In genomic region chr6:148931281-148931680, GRCm38 (mm10) we compare ENCODE assay signal across 8 mouse cellular contexts. TPM values are rescaled to one million over a fixed set of nuclear protein-coding genes. Genes with fewer than 3 reads are reported as not detected.
DNase-seq lines count a peak whose midpoint lies in the region; ATAC-seq and TF ChIP-seq lines count a peak whose summit lies in the region.

No protein-coding gene starts in this region.

- no peak overlapping the region for H3K27ac ChIP-seq in forebrain, embryonic 12.5 days
- no peak overlapping the region for H3K27ac ChIP-seq in forebrain, embryonic 16.5 days (ENCODE audit: low read length)
- no peak overlapping the region for H3K27ac ChIP-seq in kidney, embryonic 16.5 days (ENCODE audit: low read length)

- no peak overlapping the region for H3K4me3 ChIP-seq in forebrain, embryonic 12.5 days (replicated peaks)
- no peak overlapping the region for H3K4me3 ChIP-seq in forebrain, embryonic 16.5 days (replicated peaks; ENCODE audit: low read length)
- no peak overlapping the region for H3K4me3 ChIP-seq in kidney, embryonic 16.5 days (ENCODE audit: low read length)

- H3K36me3 ChIP-seq in forebrain, embryonic 12.5 days (replicated peaks): peaks cover 67% of the 10 kb centered on the region
- peaks cover 27% of the 10 kb centered on the region for H3K36me3 ChIP-seq in forebrain, embryonic 16.5 days (ENCODE audit: control insufficient read depth, insufficient read depth)
- H3K36me3 ChIP-seq in kidney, embryonic 16.5 days (ENCODE audit: insufficient read depth, low read length): peaks cover 38% of the 10 kb centered on the region

- POLR2A ChIA-PET in Patski (lab: Charles Lee): no interaction called here

- CTCF ChIA-PET in Patski (lab: Charles Lee): interaction anchor here (1.4 kb wide), 1 partner anchor 14 kb away, joined by 3 read pairs; no protein-coding TSS in a partner anchor

- no peak overlapping the region for H3K4me2 ChIP-seq in forebrain, embryonic 12.5 days
- no peak overlapping the region for H3K4me2 ChIP-seq in forebrain, embryonic 16.5 days (ENCODE audit: low read length)
- H3K4me2 ChIP-seq in kidney, embryonic 16.5 days (replicated peaks; ENCODE audit: low read depth, low read length): no peak overlapping the region

- H3K4me1 ChIP-seq in forebrain, embryonic 12.5 days: peaks cover 9% of the 10 kb centered on the region; the same call in 1 of the 2 replicates
- 0 out of 2 replicates have a peak, but pooled peaks cover 4% of the 10 kb centered on the region for H3K4me1 ChIP-seq in forebrain, embryonic 16.5 days (replicated peaks; ENCODE audit: control insufficient read depth, insufficient read depth, low read length)
- H3K4me1 ChIP-seq in kidney, embryonic 16.5 days (ENCODE audit: insufficient read depth, low read length): peaks cover 12% of the 10 kb centered on the region

- in situ Hi-C loops in Patski (cut with MboI; ENCODE audit: low pct_unique_long_range_greater_than_20kb): no loop called here

- 84% methylated on average over 6 of the region's 6 CpGs for WGBS in forebrain, embryonic 12.5 days
- WGBS in forebrain, embryonic 16.5 days: 89% methylated on average over 6 of the region's 6 CpGs
- WGBS in kidney, embryonic 16.5 days: 84% methylated on average over 6 of the region's 6 CpGs

- 0 out of 2 replicates have a peak, but pooled peaks have one; percentile 46 for ATAC-seq in forebrain, embryonic 12.5 days (ENCODE audit: low FRiP score)
- no peak for ATAC-seq in forebrain, embryonic 16.5 days
- no peak for ATAC-seq in Patski
- ATAC-seq in kidney, embryonic 16.5 days (ENCODE audit: low FRiP score, low TSS enrichment): no peak

- peak; percentile 57 for TF ChIP-seq CTCF in Patski (IDR thresholded peaks at IDR 0.05)

- H3K9me3 ChIP-seq in forebrain, embryonic 12.5 days: no peaks in the 10 kb centered on the region
- H3K9me3 ChIP-seq in forebrain, embryonic 16.5 days (ENCODE audit: control insufficient read depth, low read length): no peaks in the 10 kb centered on the region
- no peaks in the 10 kb centered on the region for H3K9me3 ChIP-seq in kidney, embryonic 16.5 days (ENCODE audit: low read length)

- H3K27me3 ChIP-seq in forebrain, embryonic 12.5 days: no peaks in the 10 kb centered on the region
- no peaks in the 10 kb centered on the region for H3K27me3 ChIP-seq in forebrain, embryonic 16.5 days (replicated peaks; ENCODE audit: control insufficient read depth, insufficient read depth, low read length)
- no peaks in the 10 kb centered on the region for H3K27me3 ChIP-seq in Patski
- no peaks in the 10 kb centered on the region for H3K27me3 ChIP-seq in kidney, embryonic 16.5 days (ENCODE audit: insufficient read depth, low read length)

- H3K9ac ChIP-seq in forebrain, embryonic 12.5 days: no peak overlapping the region
- no peak overlapping the region for H3K9ac ChIP-seq in forebrain, embryonic 16.5 days (replicated peaks; ENCODE audit: low read depth, low read length)
- no peak overlapping the region for H3K9ac ChIP-seq in kidney, embryonic 16.5 days (replicated peaks; ENCODE audit: low read length)

- peak; percentile 15 for DNase-seq in lung, postnatal 10 days
- no peak for DNase-seq in lung, postnatal 25 days (ENCODE audit: low spot score)
- DNase-seq in Patski (ENCODE audit: low read depth, low spot score): no peak
- peak; percentile 37 for DNase-seq in mesoderm, embryonic 11.5 days (ENCODE audit: low read depth, low spot score)
- DNase-seq in frontal cortex, postnatal 36 days (ENCODE audit: low spot score in 2 of 2): no peak

RNA-seq across cellular contexts. Expression of gene Sinhcaf, which starts 15.0 kb away (rescaled TPM):
- 223 and 235 TPM in 2 replicates for polyA plus RNA-seq in forebrain, embryonic 12.5 days (2016; fragmentation: Nextera tagmentation; extraction: Ambion mirVana)
- 106 and 127 TPM in 2 replicates for polyA plus RNA-seq in forebrain, embryonic 16.5 days (2015; fragmentation: Nextera tagmentation; extraction: Ambion mirVana)
- polyA plus RNA-seq in Patski (2021): 72.4 TPM
- polyA plus RNA-seq in kidney, embryonic 16.5 days (2015; fragmentation: Nextera tagmentation; extraction: Ambion mirVana): 142 and 145 TPM in 2 replicates

RNA-seq across cellular contexts. Expression of gene Caprin2, which starts 35.2 kb away (rescaled TPM):
- 20.7 and 22.4 TPM in 2 replicates for polyA plus RNA-seq in forebrain, embryonic 12.5 days (2016; fragmentation: Nextera tagmentation; extraction: Ambion mirVana)
- 9.2 and 11.6 TPM in 2 replicates for polyA plus RNA-seq in forebrain, embryonic 16.5 days (2015; fragmentation: Nextera tagmentation; extraction: Ambion mirVana)
- polyA plus RNA-seq in Patski (2021): 16.6 TPM
- polyA plus RNA-seq in kidney, embryonic 16.5 days (2015; fragmentation: Nextera tagmentation; extraction: Ambion mirVana): 18.0 and 19.0 TPM in 2 replicates

Comparison
In these comparisons a context has a peak if more than half of its experiments do, and no peak if none do; other contexts are left out.
1. DNase-seq: peak in lung, postnatal 10 days (single experiment) and mesoderm, embryonic 11.5 days (single experiment); none in lung, postnatal 25 days (single experiment), Patski (single experiment) and frontal cortex, postnatal 36 days (0 of 2).